Mouse (Mus musculus) layer of hippocampus, adult 9-11 months (tissue): ENCODE data around the gene Ptprr.

Experiments used
- DNase-seq: peaks from one replicate; pipeline ENCODE4 v3.0.0; 2022

The Ptprr gene

DNA sequence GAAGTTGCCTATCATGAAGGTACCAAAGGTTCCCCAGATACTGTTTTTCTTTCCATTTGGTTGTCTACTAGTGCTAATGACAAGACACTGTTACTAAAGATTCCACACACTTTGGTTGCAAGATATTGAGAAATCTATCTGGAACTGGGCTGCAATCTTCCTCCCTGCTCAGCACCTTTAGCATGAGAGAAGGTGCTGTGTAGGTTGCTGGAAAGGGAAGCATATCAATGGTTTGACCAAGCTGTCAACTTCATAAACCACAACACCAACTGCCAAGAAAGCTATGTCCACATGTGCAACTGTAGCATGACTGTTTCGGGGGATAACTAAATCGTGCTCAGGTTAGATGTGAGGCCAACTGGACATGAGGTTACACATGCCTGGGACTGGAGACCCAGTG, 103.5 kb downstream of the Ptprr start:
- DNase-seq = no peak

DNA sequence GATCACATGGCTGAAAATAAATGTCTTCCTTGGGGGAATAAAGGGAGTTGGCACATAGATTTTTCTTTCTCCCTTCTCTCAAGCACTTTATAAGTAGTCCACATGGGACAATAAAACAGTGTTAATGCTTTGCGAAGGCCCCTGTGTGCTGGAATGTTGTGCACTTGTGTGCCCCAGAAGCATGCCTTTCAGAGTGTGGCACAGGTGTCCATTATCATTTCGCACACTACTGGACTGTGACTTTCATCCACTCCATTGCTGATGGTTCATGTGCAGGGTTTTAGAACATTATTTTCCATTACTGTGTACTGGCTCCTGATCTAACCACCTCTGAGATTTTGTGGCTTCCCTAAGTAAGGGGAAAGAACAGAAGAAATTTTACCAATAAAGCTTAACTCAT, 105.8 kb downstream of the Ptprr start:
- no peak for DNase-seq

DNA sequence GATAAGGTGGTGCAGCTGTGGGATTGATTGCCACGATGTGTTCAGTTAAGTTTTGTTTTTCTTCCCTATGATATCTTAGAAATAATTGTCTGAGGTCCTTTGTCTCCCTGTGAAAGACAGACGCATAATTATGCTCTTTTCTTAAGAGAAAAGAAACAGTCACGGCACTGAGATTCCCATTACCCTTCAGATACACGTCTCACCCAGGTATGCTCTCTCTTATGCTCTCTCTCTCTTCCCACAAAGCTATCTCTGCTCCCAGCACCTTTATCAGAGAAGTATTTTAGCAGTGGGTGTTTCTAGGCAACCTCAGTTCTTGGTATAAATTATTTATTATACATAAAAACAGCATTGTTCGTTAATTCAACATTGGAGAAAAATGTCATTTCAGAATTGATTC, 107.4 kb downstream of the Ptprr start:
- no peak for DNase-seq

DNA sequence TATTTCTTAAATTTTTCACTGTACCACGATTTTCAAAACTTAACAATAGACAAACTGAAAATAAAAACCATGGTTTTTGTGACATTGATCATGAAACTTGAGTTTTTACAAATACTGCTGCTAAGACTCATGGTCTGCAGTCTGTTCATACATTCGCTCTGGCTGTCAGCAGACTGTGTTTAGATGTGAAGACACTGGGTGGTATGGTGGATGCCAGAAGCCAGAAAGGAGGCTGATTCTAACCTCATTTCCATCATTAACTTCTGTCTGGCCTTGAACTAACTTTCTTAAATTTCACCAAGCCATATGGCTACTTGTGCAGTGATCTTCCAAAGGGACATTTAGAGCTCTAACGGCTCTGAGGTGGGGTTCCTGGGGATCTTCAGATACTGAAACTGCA, 112.4 kb downstream of the Ptprr start:
- DNase-seq = peak; percentile 8

DNA sequence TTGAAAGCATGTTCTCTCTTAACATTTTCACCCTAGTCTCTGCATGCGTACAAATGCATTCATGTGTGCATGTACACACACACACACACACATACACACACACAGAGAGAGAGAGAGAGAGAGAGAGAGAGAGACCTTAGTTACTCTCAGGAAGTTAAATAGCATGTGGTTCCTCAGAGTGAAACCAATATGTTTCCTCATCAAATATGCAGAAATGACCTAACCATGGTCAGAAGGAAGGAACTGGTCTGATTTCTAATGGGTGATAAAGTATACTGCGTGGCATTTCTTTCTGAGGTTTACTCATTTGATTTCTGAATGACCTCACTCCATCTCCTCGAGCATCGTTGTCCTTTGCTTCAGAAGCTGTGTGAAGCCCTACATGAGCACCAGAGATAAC, 113.2 kb downstream of the Ptprr start:
- no peak for DNase-seq

DNA sequence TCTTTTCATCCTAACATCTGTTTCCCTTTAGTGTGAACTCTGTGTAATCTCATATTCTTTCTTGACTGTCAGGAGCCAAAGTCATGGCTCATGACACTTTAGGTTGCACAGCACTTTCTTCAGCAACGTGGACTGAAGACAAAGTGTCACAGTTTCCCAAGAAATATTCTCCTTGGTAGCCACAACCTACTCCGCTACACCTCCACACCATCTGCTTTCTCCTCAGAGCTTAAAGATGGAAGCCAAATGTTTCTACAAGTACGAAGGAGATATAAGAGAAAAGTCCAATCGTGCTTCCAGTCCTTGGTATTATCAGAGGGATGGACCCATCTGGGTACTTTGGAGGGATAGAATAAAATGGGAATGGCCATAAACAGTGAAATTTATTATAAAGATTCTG, 114.2 kb downstream of the Ptprr start:
- DNase-seq = no peak

DNA sequence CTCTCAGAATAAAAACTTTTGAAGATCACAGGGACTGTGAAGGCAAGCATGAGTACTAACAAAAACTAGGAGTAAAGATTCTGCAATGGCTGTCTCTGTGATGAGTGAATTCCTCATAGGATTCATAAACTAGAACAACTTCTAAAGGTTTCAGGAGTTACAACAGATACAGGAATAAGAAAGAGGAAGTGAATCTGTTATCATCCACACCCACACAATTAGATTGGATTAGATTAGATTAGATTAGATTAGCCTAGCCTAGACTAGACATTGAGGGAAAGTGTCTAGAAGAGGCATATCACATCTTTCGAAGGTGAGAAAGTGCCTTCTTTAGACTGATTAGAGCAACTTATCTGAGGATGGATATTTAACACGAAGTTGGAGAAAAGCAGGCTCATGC, 117.2 kb downstream of the Ptprr start:
- no peak for DNase-seq

DNA sequence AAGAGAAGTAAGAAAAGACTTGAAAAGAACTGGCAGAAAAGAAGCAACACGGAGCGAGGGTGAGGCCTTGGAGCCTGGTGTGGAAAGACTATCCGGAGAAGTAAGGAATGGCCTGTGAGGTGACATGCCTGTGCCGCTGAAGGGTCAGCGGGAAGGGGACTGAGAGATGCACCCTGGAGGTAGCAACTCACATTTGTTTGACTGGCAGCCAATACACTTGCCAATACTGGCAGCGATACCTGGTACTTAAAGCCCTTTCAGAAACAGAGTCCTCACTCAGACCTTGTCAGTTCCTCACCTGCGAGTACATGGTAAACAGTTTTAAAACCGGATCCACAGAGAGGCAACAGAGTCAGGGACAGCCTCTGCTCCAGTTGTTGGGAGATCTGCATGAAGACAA, 122.2 kb downstream of the Ptprr start:
- DNase-seq = no peak

DNA sequence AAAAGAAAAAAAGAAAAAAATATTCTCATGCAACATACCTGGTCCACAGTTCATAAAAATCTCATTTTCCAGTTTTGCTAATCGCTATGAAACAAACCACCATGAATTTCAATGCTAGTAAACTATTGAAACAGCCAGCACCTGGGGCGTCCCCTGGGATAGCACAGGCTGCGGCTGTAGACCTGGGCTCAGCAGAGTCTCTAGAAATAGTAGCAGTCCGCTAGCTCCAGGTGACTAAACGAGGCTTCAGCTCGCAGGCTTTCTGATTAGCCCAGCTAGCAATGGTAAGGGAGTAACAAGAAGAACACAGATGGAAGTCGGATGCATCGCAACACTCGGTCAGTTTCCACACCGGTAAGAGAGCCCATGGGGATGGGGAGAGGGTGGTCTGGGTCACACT, 125.7 kb downstream of the Ptprr start:
- no peak for DNase-seq

DNA sequence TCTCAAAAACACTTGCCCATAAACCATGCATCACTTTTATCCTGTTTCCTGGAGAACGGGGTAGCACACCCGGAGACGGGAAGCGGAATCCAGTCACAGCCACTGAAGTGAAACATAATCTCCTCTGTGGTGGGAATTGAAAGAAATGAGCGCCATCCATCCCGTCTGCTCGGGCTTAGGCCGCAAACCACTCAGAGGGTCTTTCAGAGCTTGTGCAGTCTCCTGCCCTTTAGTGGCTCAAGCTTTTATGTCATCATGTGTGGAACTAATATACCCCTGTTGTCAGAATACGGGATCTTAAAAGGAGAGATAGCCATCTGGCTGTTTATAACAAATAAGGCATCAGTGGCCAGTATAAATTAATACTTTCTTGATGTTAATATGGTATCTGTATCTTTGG, 128.1 kb downstream of the Ptprr start:
- no peak for DNase-seq

DNA sequence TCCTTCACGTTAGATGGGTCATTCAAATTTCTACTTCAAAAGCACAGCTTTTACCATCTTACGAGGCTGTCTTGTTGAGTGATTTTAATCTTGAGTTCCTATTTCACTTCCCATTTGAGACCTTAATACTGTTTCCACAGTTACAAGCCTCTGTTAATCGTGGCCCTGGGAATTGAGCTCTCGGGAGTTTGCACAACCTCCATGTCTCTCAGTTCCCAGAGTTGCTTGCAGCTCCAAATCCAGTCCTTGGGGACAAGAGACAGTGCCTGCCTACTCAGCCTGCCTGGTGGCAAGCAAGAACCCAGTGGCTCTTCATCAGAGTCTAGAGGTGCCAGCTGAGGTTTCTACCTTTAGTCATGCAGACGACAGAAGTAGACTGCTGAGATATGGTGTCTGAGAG, 136.7 kb downstream of the Ptprr start:
- no peak for DNase-seq

DNA sequence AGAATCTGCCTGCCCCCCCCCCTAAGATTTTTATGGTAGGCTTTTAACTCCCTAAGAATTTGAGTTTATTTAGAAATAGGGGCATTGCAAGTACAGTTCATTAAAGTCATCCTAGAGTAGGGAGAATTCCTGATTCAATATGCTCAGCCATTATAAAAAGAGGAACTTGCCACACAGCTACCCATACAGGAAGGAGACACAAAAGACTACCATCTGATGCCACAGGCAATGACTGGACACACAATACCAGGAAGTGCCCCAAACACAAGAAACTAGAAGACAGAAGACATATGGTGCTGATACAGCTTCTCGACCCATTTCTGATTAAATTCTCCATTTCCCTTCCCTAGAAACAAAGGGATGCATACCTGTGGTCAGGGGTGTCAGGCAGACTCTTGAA, 138.7 kb downstream of the Ptprr start:
- no peak for DNase-seq

DNA sequence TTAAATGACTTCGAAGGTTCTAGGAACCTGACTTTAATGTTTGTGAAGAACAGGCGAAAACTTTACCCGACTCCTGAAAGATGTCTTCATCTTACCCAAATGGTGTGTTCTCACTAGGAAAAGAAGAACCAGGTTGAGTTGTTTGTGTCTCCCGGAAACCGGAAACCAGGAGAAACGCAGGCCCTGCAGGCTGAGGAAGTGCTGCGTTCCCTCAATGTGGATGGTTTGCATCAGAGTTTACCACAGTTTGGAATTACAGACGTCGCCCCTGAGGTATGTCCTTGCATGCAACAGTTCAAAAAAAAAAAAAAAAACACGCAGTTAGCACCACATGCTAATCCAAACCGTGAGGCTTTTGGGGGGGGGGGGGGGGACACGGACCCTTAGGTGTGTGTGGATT, 144.3 kb downstream of the Ptprr start:
- no peak for DNase-seq

DNA sequence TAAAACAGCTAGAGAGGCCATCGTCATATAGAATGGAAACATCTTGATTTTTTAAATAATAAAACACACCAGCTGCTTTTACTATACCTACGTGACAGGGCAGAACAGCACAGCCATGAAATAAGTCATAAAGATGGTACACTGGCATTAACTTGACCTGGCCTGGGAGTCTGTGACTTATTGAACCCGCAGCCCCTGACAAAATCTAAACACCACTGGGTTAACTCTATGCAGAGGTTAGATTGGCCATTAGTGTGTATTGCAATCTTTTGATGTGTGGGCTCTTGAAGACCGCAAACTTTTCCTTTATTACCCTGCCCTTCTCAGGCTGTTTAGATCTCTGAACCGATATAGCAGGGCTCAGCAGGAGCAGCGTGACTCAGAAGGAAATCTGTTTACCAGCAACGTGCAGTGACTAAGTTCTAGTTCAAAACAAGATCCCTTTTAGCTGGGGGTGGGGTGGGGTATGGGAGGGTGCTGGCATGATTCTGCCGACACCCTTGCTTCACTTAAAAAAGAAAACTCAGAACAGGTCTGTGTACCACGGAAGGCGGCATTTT, 157.4 kb downstream of the Ptprr start:
- no peak for DNase-seq

DNA sequence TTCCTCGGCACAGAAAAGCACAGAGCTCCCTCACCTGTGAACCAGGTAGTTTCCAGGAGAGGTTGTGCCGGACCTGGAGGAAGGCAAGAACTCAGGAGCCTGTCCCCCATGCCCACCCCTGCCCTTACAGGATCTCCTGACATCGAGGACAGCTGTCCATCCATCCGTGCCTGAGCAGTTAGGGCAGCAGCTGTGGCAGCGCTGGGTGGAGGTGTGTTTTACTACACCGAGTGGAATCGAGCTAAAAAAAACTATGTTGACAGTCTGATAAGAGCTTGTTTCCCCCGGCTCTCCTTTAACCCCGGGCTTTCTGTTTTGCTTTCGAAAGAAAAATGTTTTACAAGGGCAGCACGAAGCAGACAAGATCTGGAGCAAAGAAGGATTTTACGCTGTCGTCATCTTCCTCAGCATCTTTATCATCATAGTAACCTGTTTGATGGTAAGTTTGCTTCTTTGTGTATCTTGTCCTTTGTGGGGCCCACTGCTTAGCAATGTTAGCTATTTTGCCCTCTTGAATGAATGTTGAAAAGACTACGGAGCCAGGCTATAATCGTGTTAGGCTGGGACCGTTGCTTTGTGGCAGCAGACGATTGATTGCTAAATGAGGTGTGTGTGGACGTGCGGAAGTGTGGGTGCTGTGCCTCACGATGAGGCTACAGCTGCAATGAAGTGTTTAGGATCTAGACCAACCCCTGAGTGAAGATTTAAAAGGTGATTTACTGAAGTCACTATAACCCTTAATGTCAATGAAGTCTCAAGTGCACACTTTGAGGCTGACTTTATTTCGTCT, 159.6 kb downstream of the Ptprr start:
- no peak for DNase-seq

DNA sequence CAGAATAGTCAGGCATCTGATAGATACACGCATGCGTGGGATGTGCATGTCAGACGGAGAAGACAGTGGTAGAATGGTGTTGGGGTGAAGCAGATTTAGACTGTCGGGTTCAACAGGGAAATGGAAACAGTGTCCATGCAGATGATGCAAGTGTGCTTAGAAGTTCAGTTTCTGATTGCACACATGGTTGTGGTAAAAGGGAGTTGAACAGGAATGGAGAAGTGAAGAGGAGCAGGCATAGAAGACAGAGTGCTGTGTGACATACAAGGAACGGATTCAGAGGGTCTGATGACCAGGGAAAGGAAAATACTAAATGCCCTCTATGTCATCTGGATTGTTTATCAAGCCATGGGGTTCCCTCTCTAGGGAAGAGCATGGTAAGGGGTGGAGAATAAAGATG, 163.2 kb downstream of the Ptprr start:
- DNase-seq = no peak

DNA sequence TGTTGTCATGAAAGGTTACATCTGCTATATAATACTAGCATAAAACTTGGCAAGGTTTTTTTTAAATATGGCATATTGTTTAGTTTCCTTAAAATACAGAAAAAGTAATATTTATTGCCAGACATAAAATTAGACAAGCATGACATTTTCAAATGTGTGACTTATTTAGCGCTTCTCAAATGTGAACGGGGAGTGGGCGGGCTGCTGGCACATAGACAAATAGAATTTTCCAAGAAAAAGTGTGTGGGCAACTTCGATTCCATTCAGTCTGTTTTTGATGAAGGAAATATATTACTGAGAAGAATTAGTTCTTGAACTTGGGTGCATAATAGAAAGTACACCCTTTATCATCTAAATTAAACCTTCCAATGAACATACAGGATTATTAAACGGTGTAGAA, 164.2 kb downstream of the Ptprr start:
- DNase-seq = peak; percentile 34

DNA sequence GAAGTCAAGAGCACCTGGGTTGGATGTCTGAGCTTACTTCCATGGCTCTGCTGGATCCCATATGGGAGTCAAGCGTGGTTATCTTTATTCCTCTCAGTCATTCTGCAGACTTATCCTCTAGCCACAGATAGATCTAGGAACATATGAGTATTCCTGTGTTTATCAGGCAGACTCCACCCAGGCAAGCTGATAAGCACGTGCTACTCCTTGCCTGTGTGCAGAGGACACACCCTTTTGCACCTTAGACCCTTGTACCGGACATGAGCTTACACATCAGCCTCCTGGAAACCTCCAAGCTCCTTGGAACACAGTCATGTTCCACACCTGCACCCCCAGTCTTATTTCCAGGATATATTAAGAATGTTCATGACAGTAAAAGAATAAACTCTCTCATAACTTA, 165.2 kb downstream of the Ptprr start:
- DNase-seq = no peak

DNA sequence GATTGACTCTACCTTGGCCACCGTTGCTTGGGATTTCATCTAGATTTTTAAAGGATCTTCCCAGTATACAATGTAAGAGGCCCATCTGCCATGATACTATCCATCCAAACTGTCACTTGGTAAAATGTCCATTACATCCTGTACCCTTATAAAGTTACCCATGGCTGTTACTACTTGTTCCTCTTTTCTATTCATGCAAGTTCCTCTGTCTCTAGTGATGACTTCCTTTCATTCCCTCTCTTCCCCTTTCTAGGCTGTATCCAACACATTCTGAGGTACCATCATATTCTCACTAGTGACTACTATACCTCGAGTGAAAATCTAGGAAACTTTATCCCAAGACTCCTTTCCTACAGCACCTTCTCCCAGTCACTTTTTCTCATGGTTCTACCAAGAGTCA, 173.7 kb downstream of the Ptprr start:
- no peak for DNase-seq

DNA sequence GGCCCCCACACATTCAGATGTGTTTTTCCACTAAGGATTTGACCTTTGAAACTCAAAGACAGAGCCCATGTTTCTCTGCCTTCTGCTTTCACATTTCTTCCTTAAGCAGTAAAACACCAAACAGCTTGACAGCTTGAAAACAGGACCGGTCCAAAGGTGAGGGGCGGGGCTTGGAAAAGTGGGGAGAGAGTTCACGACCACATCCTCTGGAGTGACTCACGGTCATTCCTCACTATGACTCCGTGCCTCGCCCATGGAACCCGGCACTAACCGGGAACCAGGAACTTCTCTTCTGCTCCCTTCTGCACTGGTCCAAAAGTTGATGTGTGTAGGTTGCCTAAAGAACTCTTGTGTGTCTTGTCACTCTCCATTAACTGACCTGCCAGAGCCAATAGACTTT, 174.3 kb downstream of the Ptprr start:
- no peak for DNase-seq

DNA sequence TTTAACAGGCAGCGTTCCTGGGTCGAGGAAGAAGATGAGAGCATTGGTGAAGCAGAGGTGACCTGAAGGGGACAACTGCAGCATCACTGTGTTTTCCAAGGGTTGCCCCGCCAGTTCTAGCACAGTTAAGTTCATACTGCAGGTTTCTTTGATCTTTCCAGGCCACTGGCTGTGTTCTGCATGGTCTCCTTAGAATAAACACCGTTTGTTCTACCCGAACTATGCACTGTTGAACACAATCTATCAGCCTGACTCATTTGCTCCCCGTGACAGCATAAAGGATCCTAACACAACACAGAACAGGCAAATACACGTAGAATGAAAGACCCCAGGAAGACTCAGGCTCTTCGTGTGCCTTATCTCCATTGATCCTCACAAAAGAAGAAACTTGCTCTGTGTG, 176.4 kb downstream of the Ptprr start:
- no peak for DNase-seq

DNA sequence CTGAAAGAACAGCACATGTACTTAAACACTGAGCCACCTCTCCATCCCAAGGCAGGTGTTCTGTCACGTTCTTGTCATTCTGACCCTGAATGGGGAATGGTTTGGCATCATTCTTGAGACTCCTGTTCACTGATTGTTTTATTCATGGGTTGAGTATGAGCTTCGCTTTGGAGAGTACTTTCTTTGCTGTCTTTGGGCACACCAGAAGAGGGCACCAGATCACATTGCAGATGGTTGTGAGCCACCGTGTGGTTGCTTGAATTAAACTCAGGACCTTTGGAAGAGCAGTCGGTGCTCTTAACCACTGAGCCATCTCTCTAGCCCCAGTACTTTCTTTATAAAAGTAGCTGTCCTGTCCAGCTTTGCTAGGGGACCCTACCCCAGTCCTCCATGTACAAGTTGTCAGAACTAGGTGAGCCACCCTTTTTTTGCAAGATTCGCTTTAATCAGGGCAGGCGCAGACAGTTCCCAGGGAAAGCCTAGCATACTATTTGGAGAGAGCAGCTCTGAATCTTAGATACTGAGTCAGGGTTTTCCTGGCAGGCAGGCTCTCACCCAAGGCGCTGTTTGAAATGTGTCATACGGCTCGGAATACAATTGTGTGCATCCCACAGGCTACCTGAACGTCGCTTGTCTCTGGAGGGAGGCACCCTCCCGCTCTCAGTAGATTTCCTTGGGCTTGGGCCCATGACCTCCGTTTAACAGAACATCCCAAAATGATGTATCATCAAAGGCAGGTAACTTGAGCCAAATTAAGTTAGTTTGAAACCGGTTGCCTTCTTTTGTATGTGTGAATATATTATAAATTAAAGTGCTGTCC, 178.8 kb downstream of the Ptprr start:
- peak; percentile 23 for DNase-seq

DNA sequence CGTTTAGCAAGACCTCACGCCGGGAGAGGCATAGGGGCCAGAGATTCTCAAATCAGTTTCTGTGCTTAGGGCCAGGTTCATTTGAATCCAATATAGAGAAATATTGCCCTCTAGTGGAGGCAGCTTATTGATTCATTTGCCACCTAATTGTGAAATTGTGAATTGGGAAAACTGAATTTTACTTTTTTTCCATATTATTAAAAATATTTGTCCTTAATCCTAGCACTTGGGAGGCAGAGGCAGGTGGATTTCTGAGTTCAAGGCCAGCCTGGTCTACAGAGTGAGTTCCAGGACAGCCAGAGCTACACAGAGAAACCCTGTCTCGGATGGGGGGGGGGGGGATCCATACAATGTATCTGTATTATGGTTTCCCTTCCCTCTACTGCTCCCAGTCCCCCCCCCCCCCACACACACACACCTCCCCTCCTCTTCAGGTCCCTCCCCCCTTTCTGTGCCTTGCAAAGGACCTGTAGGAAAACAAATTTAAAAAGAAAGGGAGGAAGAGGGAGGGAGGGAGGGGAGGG, 179.5 kb downstream of the Ptprr start:
- no peak for DNase-seq

DNA sequence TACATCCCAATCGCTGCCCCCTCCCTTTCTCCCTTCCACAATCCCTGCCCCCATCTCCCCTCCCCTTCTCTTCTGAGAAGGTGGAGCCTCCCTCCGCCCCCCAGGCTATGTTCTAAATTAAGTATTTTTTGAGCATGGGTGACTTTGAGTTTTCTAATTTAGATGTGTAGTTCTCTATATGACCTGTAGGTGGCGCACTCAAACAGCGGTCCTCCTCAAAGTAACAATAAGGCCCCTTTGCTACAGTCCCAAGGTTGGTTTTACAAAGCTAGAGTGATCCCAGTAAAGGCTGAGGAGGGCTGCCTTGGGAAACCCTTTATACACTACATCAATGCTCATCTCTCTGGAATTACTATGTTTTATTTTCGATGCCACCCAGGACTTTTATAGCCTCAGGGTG, 181.0 kb downstream of the Ptprr start:
- no peak for DNase-seq
